ENCODE assay signal across 18 mouse cellular contexts in the genomic region with DNA sequence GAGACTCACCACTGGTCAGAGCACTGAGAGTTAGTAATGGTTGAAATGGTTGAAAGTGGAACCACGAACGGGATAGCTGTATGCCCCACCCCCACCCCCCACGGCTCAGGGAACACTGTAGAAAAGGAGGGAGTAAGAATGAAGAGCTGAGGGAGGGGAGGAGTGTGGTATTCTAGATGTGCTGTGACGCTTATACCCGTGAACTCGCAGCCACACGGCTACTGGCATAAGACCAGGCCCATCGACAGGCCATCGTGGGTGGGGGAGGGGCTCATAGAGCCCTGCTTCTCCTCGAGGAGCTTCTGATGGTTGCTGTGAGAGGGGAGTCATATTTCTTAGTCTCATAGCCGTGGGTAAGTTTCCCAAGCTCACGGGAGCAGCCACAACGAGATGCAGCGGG. TPM values are rescaled to one million over a fixed set of nuclear protein-coding genes. Genes with fewer than 3 reads are reported as not detected.
DNase-seq lines count a peak whose midpoint lies in the region; ATAC-seq lines count a peak whose summit lies in the region.
"Had no signal": no experiment of that assay in that cellular context is flagged by ENCODE, and none has a peak within 500 bp of the region (broad histone marks: within the 10 kb centered on the region; RNA-seq: fewer than 3 reads in every experiment).

No protein-coding gene starts in this region.

- no peak overlapping the region for H3K4me3 ChIP-seq in hindbrain, embryonic 10.5 days
- no peak overlapping the region for H3K4me3 ChIP-seq in hindbrain, embryonic 14.5 days (replicated peaks; ENCODE audit: low read length)
- H3K4me3 ChIP-seq in midbrain, embryonic 10.5 days: no peak overlapping the region
- no peak overlapping the region for H3K4me3 ChIP-seq in midbrain, embryonic 15.5 days
- no peak overlapping the region for H3K4me3 ChIP-seq in hindbrain, embryonic 13.5 days
- no peak overlapping the region for H3K4me3 ChIP-seq in neural tube, embryonic 13.5 days
- H3K4me3 ChIP-seq: forebrain, embryonic 13.5 days; layer of hippocampus, adult 2 months; liver, embryonic 15.5 days had no signal

- H3K36me3 ChIP-seq in hindbrain, embryonic 10.5 days: no peaks in the 10 kb centered on the region
- no peaks in the 10 kb centered on the region for H3K36me3 ChIP-seq in hindbrain, embryonic 14.5 days (replicated peaks; ENCODE audit: control insufficient read depth, insufficient read depth)
- H3K36me3 ChIP-seq in midbrain, embryonic 10.5 days: no peaks in the 10 kb centered on the region
- H3K36me3 ChIP-seq in midbrain, embryonic 15.5 days (replicated peaks): no peaks in the 10 kb centered on the region
- H3K36me3 ChIP-seq in hindbrain, embryonic 13.5 days: no peaks in the 10 kb centered on the region
- no peaks in the 10 kb centered on the region for H3K36me3 ChIP-seq in neural tube, embryonic 13.5 days
- H3K36me3 ChIP-seq: liver, embryonic 15.5 days had no signal

- H3K4me1 ChIP-seq in hindbrain, embryonic 10.5 days (replicated peaks): peaks cover 14% of the 10 kb centered on the region
- H3K4me1 ChIP-seq in hindbrain, embryonic 14.5 days (replicated peaks; ENCODE audit: control insufficient read depth, insufficient read depth, low read length): no peaks in the 10 kb centered on the region
- peaks cover 11% of the 10 kb centered on the region for H3K4me1 ChIP-seq in midbrain, embryonic 10.5 days
- no peaks in the 10 kb centered on the region for H3K4me1 ChIP-seq in midbrain, embryonic 15.5 days
- peaks cover 4% of the 10 kb centered on the region for H3K4me1 ChIP-seq in hindbrain, embryonic 13.5 days (replicated peaks)
- H3K4me1 ChIP-seq in neural tube, embryonic 13.5 days (replicated peaks): peaks cover 21% of the 10 kb centered on the region
- H3K4me1 ChIP-seq: liver, embryonic 15.5 days had no signal

- no peaks in the 10 kb centered on the region for H3K9me3 ChIP-seq in hindbrain, embryonic 10.5 days
- H3K9me3 ChIP-seq in hindbrain, embryonic 14.5 days (ENCODE audit: control insufficient read depth, low read length): no peaks in the 10 kb centered on the region
- H3K9me3 ChIP-seq in midbrain, embryonic 10.5 days (replicated peaks): no peaks in the 10 kb centered on the region
- H3K9me3 ChIP-seq in midbrain, embryonic 15.5 days: no peaks in the 10 kb centered on the region
- no peaks in the 10 kb centered on the region for H3K9me3 ChIP-seq in hindbrain, embryonic 13.5 days
- no peaks in the 10 kb centered on the region for H3K9me3 ChIP-seq in neural tube, embryonic 13.5 days
- H3K9me3 ChIP-seq: forebrain, embryonic 13.5 days; liver, embryonic 15.5 days had no signal

- WGBS in hindbrain, embryonic 10.5 days: 52% methylated on average over 14 of the region's 14 CpGs
- WGBS in hindbrain, embryonic 14.5 days: 23% methylated on average over 14 of the region's 14 CpGs
- WGBS in midbrain, embryonic 10.5 days: 61% methylated on average over 14 of the region's 14 CpGs
- WGBS in midbrain, embryonic 15.5 days: 54% methylated on average over 14 of the region's 14 CpGs
- WGBS in hindbrain, embryonic 13.5 days: 17% methylated on average over 14 of the region's 14 CpGs
- WGBS in neural tube, embryonic 13.5 days: 19% methylated on average over 14 of the region's 14 CpGs

- H3K4me2 ChIP-seq in hindbrain, embryonic 14.5 days (replicated peaks): no peak overlapping the region
- H3K4me2 ChIP-seq in midbrain, embryonic 15.5 days: no peak overlapping the region
- H3K4me2 ChIP-seq in hindbrain, embryonic 13.5 days: no peak overlapping the region
- H3K4me2 ChIP-seq in neural tube, embryonic 13.5 days: no peak overlapping the region
- H3K4me2 ChIP-seq: forebrain, embryonic 13.5 days; liver, embryonic 15.5 days had no signal

- intact Hi-C loops in gastrocnemius, postnatal 36 days (cut with DNase I): no loop called here

- peak overlapping the region; percentile 74 for H3K27ac ChIP-seq in hindbrain, embryonic 10.5 days
- H3K27ac ChIP-seq in hindbrain, embryonic 14.5 days: no peak overlapping the region
- 0 out of 2 replicates have a peak overlapping the region, but pooled peaks have one; percentile 4 for H3K27ac ChIP-seq in midbrain, embryonic 10.5 days (replicated peaks)
- H3K27ac ChIP-seq in midbrain, embryonic 15.5 days: no peak overlapping the region
- no peak overlapping the region for H3K27ac ChIP-seq in hindbrain, embryonic 13.5 days
- no peak overlapping the region for H3K27ac ChIP-seq in neural tube, embryonic 13.5 days (replicated peaks)
- H3K27ac ChIP-seq: forebrain, embryonic 13.5 days; layer of hippocampus, adult 2 months; liver, embryonic 15.5 days had no signal

- no peak for ATAC-seq in hindbrain, embryonic 14.5 days (ENCODE audit: low FRiP score)
- no peak for ATAC-seq in midbrain, embryonic 15.5 days (replicated peaks)
- peak; percentile 44 for ATAC-seq in hindbrain, embryonic 13.5 days (ENCODE audit: low FRiP score)
- ATAC-seq in neural tube, embryonic 13.5 days (ENCODE audit: low read depth): peak; percentile 37; the same call in 1 of the 2 replicates
- ATAC-seq: forebrain, embryonic 13.5 days; intestine, embryonic 16.5 days had no signal

- no peaks in the 10 kb centered on the region for H3K27me3 ChIP-seq in hindbrain, embryonic 10.5 days (ENCODE audit: insufficient read depth, poor library complexity, severe bottlenecking)
- H3K27me3 ChIP-seq in hindbrain, embryonic 14.5 days (ENCODE audit: control insufficient read depth, insufficient read depth, low read length): no peaks in the 10 kb centered on the region
- H3K27me3 ChIP-seq in midbrain, embryonic 10.5 days (ENCODE audit: low read depth, poor library complexity, severe bottlenecking): no peaks in the 10 kb centered on the region
- no peaks in the 10 kb centered on the region for H3K27me3 ChIP-seq in midbrain, embryonic 15.5 days (replicated peaks)
- H3K27me3 ChIP-seq in hindbrain, embryonic 13.5 days: no peaks in the 10 kb centered on the region
- H3K27me3 ChIP-seq in neural tube, embryonic 13.5 days: no peaks in the 10 kb centered on the region
- H3K27me3 ChIP-seq: forebrain, embryonic 13.5 days; liver, embryonic 15.5 days had no signal

- DNase-seq in hindbrain, embryonic 10.5 days (ENCODE audit: low spot score): peak; percentile 36
- no peak for DNase-seq in hindbrain, embryonic 14.5 days (ENCODE audit: low spot score)
- DNase-seq in midbrain, embryonic 10.5 days (ENCODE audit: low spot score): no peak
- DNase-seq in layer of hippocampus, adult 11-12 months (ENCODE audit: low spot score): no peak
- DNase-seq in gastrocnemius, postnatal 36 days: no peak
- DNase-seq: adrenal gland, adult 2 months; cerebellum, adult 2 months had no signal

- H3K9ac ChIP-seq in hindbrain, embryonic 14.5 days: no peak overlapping the region
- H3K9ac ChIP-seq in midbrain, embryonic 15.5 days: no peak overlapping the region
- no peak overlapping the region for H3K9ac ChIP-seq in hindbrain, embryonic 13.5 days
- H3K9ac ChIP-seq in neural tube, embryonic 13.5 days: no peak overlapping the region
- H3K9ac ChIP-seq: forebrain, embryonic 13.5 days; liver, embryonic 15.5 days had no signal

RNA-seq across cellular contexts. Expression of a gene that starts 5.2 kb away (rescaled TPM):
- not detected in 2 replicates for polyA plus RNA-seq in hindbrain, embryonic 10.5 days (2016; fragmentation: Nextera tagmentation; extraction: Ambion mirVana)
- polyA plus RNA-seq in hindbrain, embryonic 14.5 days (2014; fragmentation: Nextera tagmentation; extraction: Ambion mirVana): not detected in 2 replicates
- not detected in 2 replicates for polyA plus RNA-seq in midbrain, embryonic 10.5 days (2016; fragmentation: Nextera tagmentation; extraction: Ambion mirVana)
- polyA plus RNA-seq in midbrain, embryonic 15.5 days (2015; fragmentation: Nextera tagmentation; extraction: Ambion mirVana): 0.19 TPM in 1 of 2 replicates, not detected in the other
- not detected in 2 replicates for polyA plus RNA-seq in hindbrain, embryonic 13.5 days (2015; fragmentation: Nextera tagmentation; extraction: Ambion mirVana)
- not detected in 2 replicates for polyA plus RNA-seq in neural tube, embryonic 13.5 days (2015; fragmentation: Nextera tagmentation; extraction: Ambion mirVana)
- not detected for total RNA-seq in gastrocnemius, postnatal 36 days (2021)
- total RNA-seq: adrenal gland, adult 2 months; heart, adult 8-10 months; heart, postnatal 25 days; layer of hippocampus, adult 2 months; megakaryocyte progenitor cell, adult 5-6 weeks had no signal
- polyA plus RNA-seq: adrenal gland, adult 2 months; brain, embryonic 14.5 days; cerebellum, adult 2 months; forebrain, embryonic 13.5 days; intestine, embryonic 16.5 days; liver, embryonic 15.5 days had no signal

RNA-seq across cellular contexts. Expression of a gene that starts 12.9 kb away (rescaled TPM):
- 11.7 and 14.9 TPM in 2 replicates for polyA plus RNA-seq in hindbrain, embryonic 10.5 days (2016; fragmentation: Nextera tagmentation; extraction: Ambion mirVana)
- 14.1 and 19.1 TPM in 2 replicates for polyA plus RNA-seq in hindbrain, embryonic 14.5 days (2014; fragmentation: Nextera tagmentation; extraction: Ambion mirVana)
- 9.4 and 11.6 TPM in 2 replicates for polyA plus RNA-seq in midbrain, embryonic 10.5 days (2016; fragmentation: Nextera tagmentation; extraction: Ambion mirVana)
- polyA plus RNA-seq in midbrain, embryonic 15.5 days (2015; fragmentation: Nextera tagmentation; extraction: Ambion mirVana): 10.8 and 14.3 TPM in 2 replicates
- polyA plus RNA-seq in hindbrain, embryonic 13.5 days (2015; fragmentation: Nextera tagmentation; extraction: Ambion mirVana): 11.7 and 13.3 TPM in 2 replicates
- polyA plus RNA-seq in neural tube, embryonic 13.5 days (2015; fragmentation: Nextera tagmentation; extraction: Ambion mirVana): 13.3 and 15.1 TPM in 2 replicates
- 100 to 1,000 TPM; 137 to 148 TPM for total RNA-seq in gastrocnemius, postnatal 36 days (2021)

Comparison
In these comparisons a context has a peak if more than half of its experiments do, and no peak if none do; other contexts are left out.
1. H3K27ac ChIP-seq: peak in hindbrain, embryonic 10.5 days (single experiment) and midbrain, embryonic 10.5 days (single experiment); none in hindbrain, embryonic 14.5 days (single experiment), midbrain, embryonic 15.5 days (single experiment), hindbrain, embryonic 13.5 days (single experiment) and neural tube, embryonic 13.5 days (single experiment).
2. ATAC-seq: peak in hindbrain, embryonic 13.5 days (single experiment) and neural tube, embryonic 13.5 days (single experiment); none in hindbrain, embryonic 14.5 days (single experiment) and midbrain, embryonic 15.5 days (single experiment).